Mouse (Mus musculus) liver, embryonic 14.5 days (tissue): ENCODE results near the gene Ppia.

Source experiments
- CTCF ChIP-seq: IDR thresholded peaks from 2 replicates; pipeline ENCODE4 v1.5.1; 2016; ENCODE audit warnings: antibody characterized with exemption, low read depth, control low read depth
- EP300 ChIP-seq: IDR thresholded peaks from 2 replicates; pipeline ENCODE4 v1.6.1; 2016; ENCODE audit warnings: antibody characterized with exemption, low read depth

- TF ChIP-seq CTCF, result no peak
- no peak for TF ChIP-seq EP300
Measured at GRCm38 (mm10) chr11:6420283-6420703, 5.0 kb downstream of the Ppia start.
